Comparison of ENCODE assay signal across 15 mouse cellular contexts in genomic region chr16:26662722-26663436, GRCm38 (mm10).
DNase-seq lines count a peak whose midpoint lies in the region; ATAC-seq and TF ChIP-seq lines count a peak whose summit lies in the region.
"Had no signal": no experiment of that assay in that cellular context is flagged by ENCODE, and none has a peak within 500 bp of the region (broad histone marks: within the 10 kb centered on the region; RNA-seq: fewer than 3 reads in every experiment).

No protein-coding gene starts in this region.

- no peak overlapping the region for H3K9ac ChIP-seq in forebrain, embryonic 13.5 days
- no peak overlapping the region for H3K9ac ChIP-seq in midbrain, embryonic 16.5 days (ENCODE audit: low read depth, low read length)
- H3K9ac ChIP-seq in midbrain, embryonic 11.5 days (ENCODE audit: low read length), result no peak overlapping the region
- H3K9ac ChIP-seq in kidney, embryonic 16.5 days (replicated peaks; ENCODE audit: low read length), result no peak overlapping the region
- H3K9ac ChIP-seq: liver, embryonic 12.5 days had no signal

- H3K27ac ChIP-seq in forebrain, embryonic 13.5 days, result no peak overlapping the region
- no peak overlapping the region for H3K27ac ChIP-seq in forebrain, embryonic 10.5 days
- 0 out of 2 replicates have a peak overlapping the region, but pooled peaks have one; percentile 35 for H3K27ac ChIP-seq in midbrain, embryonic 16.5 days (ENCODE audit: low read length)
- H3K27ac ChIP-seq in midbrain, embryonic 11.5 days (ENCODE audit: low read depth, low read length), result no peak overlapping the region
- H3K27ac ChIP-seq in left cerebral cortex, adult 2 months, result peak overlapping the region; percentile 48; the same call in 1 of the 2 replicates
- no peak overlapping the region for H3K27ac ChIP-seq in kidney, embryonic 16.5 days (ENCODE audit: low read length)
- H3K27ac ChIP-seq: liver, embryonic 12.5 days had no signal

- H3K4me2 ChIP-seq in forebrain, embryonic 13.5 days, result no peak overlapping the region
- no peak overlapping the region for H3K4me2 ChIP-seq in midbrain, embryonic 16.5 days (ENCODE audit: low read length)
- no peak overlapping the region for H3K4me2 ChIP-seq in midbrain, embryonic 11.5 days
- H3K4me2 ChIP-seq in kidney, embryonic 16.5 days (replicated peaks; ENCODE audit: low read depth, low read length), result no peak overlapping the region
- H3K4me2 ChIP-seq: heart, embryonic 11.5 days; liver, embryonic 12.5 days had no signal

- peak; percentile 88 for ATAC-seq in forebrain, embryonic 13.5 days
- peak; percentile 42; the same call in 1 of the 2 replicates for ATAC-seq in midbrain, embryonic 16.5 days
- no peak for ATAC-seq in midbrain, embryonic 11.5 days (ENCODE audit: low FRiP score)
- no peak for ATAC-seq in monocyte, adult 5-6 weeks (replicated peaks; ENCODE audit: insufficient number of reproducible peaks, low FRiP score, low TSS enrichment, poor library complexity, severe bottlenecking)
- no peak for ATAC-seq in kidney, embryonic 16.5 days (ENCODE audit: low FRiP score, low TSS enrichment)
- ATAC-seq: liver, embryonic 12.5 days; lung, postnatal 0 days had no signal

- DNase-seq in forebrain, embryonic 10.5 days (ENCODE audit: extremely low spot score, low spot score), result no peak
- DNase-seq in midbrain, embryonic 11.5 days (ENCODE audit: low spot score, missing footprints), result no peak
- no peak for DNase-seq in left cerebral cortex, adult 2 months (ENCODE audit: extremely low spot score in 1 of 2, low spot score in 2 of 2)
- DNase-seq in right cerebral cortex, postnatal 25 days, result peak; percentile 7
- DNase-seq: cerebellum, postnatal 36 days; gastrocnemius, postnatal 10 days; heart, postnatal 36 days; kidney, adult 18-20 months had no signal

- H3K36me3 ChIP-seq in forebrain, embryonic 13.5 days (ENCODE audit: poor library complexity, severe bottlenecking), result no peaks in the 10 kb centered on the region
- H3K36me3 ChIP-seq in forebrain, embryonic 10.5 days (replicated peaks), result no peaks in the 10 kb centered on the region
- no peaks in the 10 kb centered on the region for H3K36me3 ChIP-seq in midbrain, embryonic 16.5 days (ENCODE audit: control insufficient read depth, insufficient read depth, low read length)
- H3K36me3 ChIP-seq in midbrain, embryonic 11.5 days (ENCODE audit: control insufficient read depth, insufficient read depth, low read length), result no peaks in the 10 kb centered on the region
- H3K36me3 ChIP-seq in kidney, embryonic 16.5 days (ENCODE audit: insufficient read depth, low read length), result no peaks in the 10 kb centered on the region
- H3K36me3 ChIP-seq: liver, embryonic 12.5 days had no signal

- no peak for TF ChIP-seq CTCF in left cerebral cortex, adult 2 months (IDR thresholded peaks at IDR 0.05)

- intact Hi-C loops in left cerebral cortex, adult 2 months (cut with DNase I), result no loop called here

- no peaks in the 10 kb centered on the region for H3K27me3 ChIP-seq in forebrain, embryonic 13.5 days
- no peaks in the 10 kb centered on the region for H3K27me3 ChIP-seq in forebrain, embryonic 10.5 days (ENCODE audit: poor library complexity, severe bottlenecking)
- H3K27me3 ChIP-seq in midbrain, embryonic 16.5 days (ENCODE audit: control insufficient read depth, insufficient read depth, low read depth, low read length), result no peaks in the 10 kb centered on the region
- no peaks in the 10 kb centered on the region for H3K27me3 ChIP-seq in midbrain, embryonic 11.5 days (ENCODE audit: control insufficient read depth, insufficient read depth, low read length)
- H3K27me3 ChIP-seq in kidney, embryonic 16.5 days (ENCODE audit: insufficient read depth, low read length), result no peaks in the 10 kb centered on the region
- H3K27me3 ChIP-seq: liver, embryonic 12.5 days had no signal

- no peaks in the 10 kb centered on the region for H3K9me3 ChIP-seq in forebrain, embryonic 13.5 days (replicated peaks)
- no peaks in the 10 kb centered on the region for H3K9me3 ChIP-seq in forebrain, embryonic 10.5 days
- H3K9me3 ChIP-seq in midbrain, embryonic 16.5 days (replicated peaks; ENCODE audit: control insufficient read depth, low read length, poor library complexity, severe bottlenecking), result no peaks in the 10 kb centered on the region
- no peaks in the 10 kb centered on the region for H3K9me3 ChIP-seq in midbrain, embryonic 11.5 days (ENCODE audit: control insufficient read depth, low read length)
- no peaks in the 10 kb centered on the region for H3K9me3 ChIP-seq in kidney, embryonic 16.5 days (ENCODE audit: low read length)
- H3K9me3 ChIP-seq: liver, embryonic 12.5 days had no signal

- no peak overlapping the region for H3K4me3 ChIP-seq in forebrain, embryonic 13.5 days
- no peak overlapping the region for H3K4me3 ChIP-seq in forebrain, embryonic 10.5 days
- no peak overlapping the region for H3K4me3 ChIP-seq in midbrain, embryonic 16.5 days (ENCODE audit: low read depth, low read length)
- no peak overlapping the region for H3K4me3 ChIP-seq in midbrain, embryonic 11.5 days (ENCODE audit: low read depth, low read length)
- no peak overlapping the region for H3K4me3 ChIP-seq in left cerebral cortex, adult 2 months
- no peak overlapping the region for H3K4me3 ChIP-seq in kidney, embryonic 16.5 days (ENCODE audit: low read length)
- H3K4me3 ChIP-seq: liver, embryonic 12.5 days had no signal

- WGBS in forebrain, embryonic 13.5 days, result 44% methylated on average over 7 of the region's 7 CpGs
- WGBS in forebrain, embryonic 10.5 days, result 89% methylated on average over 7 of the region's 7 CpGs
- WGBS in midbrain, embryonic 16.5 days, result 64% methylated on average over 7 of the region's 7 CpGs
- WGBS in midbrain, embryonic 11.5 days, result 91% methylated on average over 7 of the region's 7 CpGs
- 75% methylated on average over 7 of the region's 7 CpGs for WGBS in kidney, embryonic 16.5 days

- peaks cover 8% of the 10 kb centered on the region; the same call in 1 of the 2 replicates for H3K4me1 ChIP-seq in forebrain, embryonic 13.5 days
- no peaks in the 10 kb centered on the region for H3K4me1 ChIP-seq in forebrain, embryonic 10.5 days
- H3K4me1 ChIP-seq in midbrain, embryonic 16.5 days (ENCODE audit: control insufficient read depth, insufficient read depth, low read length), result no peaks in the 10 kb centered on the region
- H3K4me1 ChIP-seq in midbrain, embryonic 11.5 days (ENCODE audit: control insufficient read depth, insufficient read depth, low read length), result no peaks in the 10 kb centered on the region
- H3K4me1 ChIP-seq in kidney, embryonic 16.5 days (ENCODE audit: insufficient read depth, low read length), result no peaks in the 10 kb centered on the region
- H3K4me1 ChIP-seq: liver, embryonic 12.5 days had no signal

Comparison
In these comparisons a context has a peak if more than half of its experiments do, and no peak if none do; other contexts are left out.
1. ATAC-seq: peak in forebrain, embryonic 13.5 days (single experiment) and midbrain, embryonic 16.5 days (single experiment); none in midbrain, embryonic 11.5 days (single experiment), monocyte, adult 5-6 weeks (single experiment) and kidney, embryonic 16.5 days (single experiment).
2. H3K27ac ChIP-seq: peak in midbrain, embryonic 16.5 days (single experiment) and left cerebral cortex, adult 2 months (single experiment); none in forebrain, embryonic 13.5 days (single experiment), forebrain, embryonic 10.5 days (single experiment), midbrain, embryonic 11.5 days (single experiment) and kidney, embryonic 16.5 days (single experiment).